Mouse (Mus musculus) liver, postnatal 0 days (tissue): Measurements from ENCODE around the gene Kcnk1.

ENCODE experiments used
- CTCF ChIP-seq: sonication (generic); IDR thresholded peaks from 2 replicates; pipeline ENCODE4 v1.5.1; 2016; ENCODE audit warnings: antibody characterized with exemption, low read depth
- EP300 ChIP-seq: IDR thresholded peaks from 2 replicates; pipeline ENCODE4 v1.6.1; 2016; ENCODE audit warnings: antibody characterized with exemption, low read depth, mild to moderate bottlenecking

DNA sequence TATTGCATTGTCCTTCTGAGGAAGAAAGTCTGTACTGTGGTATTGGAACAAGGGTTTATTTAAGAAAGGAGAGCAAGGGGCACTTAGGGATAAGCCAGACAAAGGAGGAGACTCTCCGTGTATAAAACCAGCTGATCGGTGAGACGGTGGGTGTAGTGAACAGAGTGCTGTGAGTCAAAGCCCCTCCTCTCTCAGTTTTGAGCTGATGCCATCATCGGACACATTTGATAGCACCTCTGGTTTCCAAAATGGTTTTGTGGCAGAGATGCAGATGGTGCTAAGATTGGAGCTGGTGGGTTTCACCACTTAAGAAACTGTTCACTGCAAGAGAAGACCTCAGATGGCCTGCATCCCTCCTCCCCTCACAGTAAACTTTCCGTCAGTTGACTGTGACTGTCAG, 2.6 kb downstream of the Kcnk1 start:
- TF ChIP-seq CTCF (no peak), EP300 (no peak)
